Mouse (Mus musculus) retina, adult 2 months (tissue): ENCODE results near the gene Lta.

ENCODE experiments used
- DNase-seq: peaks from one replicate; pipeline ENCODE4 v3.0.0-alpha.2; 2012; ENCODE audit warnings: low read depth, low spot score

Lta gene

GRCm38 (mm10) chr17:35159638-35160037 lies 45.5 kb downstream of the Lta start:
- no peak for DNase-seq

GRCm38 (mm10) chr17:35158850-35159593 lies 46.1 kb downstream of the Lta start:
- DNase-seq, result no peak

GRCm38 (mm10) chr17:35157661-35158175 lies 47.4 kb downstream of the Lta start:
- no peak for DNase-seq

DNA sequence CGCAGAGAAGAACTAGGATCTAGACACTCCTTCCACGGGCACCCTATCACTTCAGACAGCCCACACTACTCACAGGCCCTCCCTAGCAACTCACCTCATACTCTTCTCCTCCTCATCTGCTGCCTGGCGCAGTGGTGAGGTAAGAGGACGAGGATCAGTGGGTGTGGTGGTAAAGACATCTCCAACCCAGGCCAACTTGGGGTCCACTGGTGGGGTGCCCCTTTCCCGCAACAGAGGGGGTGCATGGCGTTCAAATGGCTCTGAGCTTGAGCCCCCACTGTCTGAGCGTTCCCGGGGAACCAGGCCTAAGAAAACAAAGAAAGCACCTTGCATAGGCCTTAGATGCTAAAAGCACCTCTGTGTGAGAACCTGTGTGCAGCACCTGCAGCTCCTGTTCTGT lies 47.9 kb downstream of the Lta start:
- no peak for DNase-seq

GRCm38 (mm10) chr17:35156461-35157200 lies 48.5 kb downstream of the Lta start:
- DNase-seq, result no peak

GRCm38 (mm10) chr17:35155451-35155850 lies 49.7 kb downstream of the Lta start:
- DNase-seq, result no peak

DNA sequence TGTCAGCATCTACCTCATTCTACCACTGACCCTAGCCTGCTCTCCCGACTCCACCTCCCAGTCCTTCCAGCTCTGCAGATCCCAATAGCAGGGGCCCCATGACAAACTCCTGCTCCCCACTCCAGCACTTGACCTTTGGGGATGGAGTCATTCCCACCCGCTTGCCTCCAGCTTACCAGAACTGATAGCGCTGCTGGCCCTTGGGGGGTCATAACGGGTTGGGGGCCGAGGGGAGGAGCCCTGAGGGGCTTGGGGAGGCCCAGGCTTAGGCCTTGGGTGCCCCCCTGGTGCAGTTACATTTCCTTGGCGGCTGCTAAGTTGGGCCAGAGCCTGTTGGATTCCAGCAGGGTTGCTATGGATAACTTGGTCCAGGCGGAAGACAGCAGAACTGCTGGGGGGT lies 50.5 kb downstream of the Lta start:
- DNase-seq, result no peak

- DNase-seq, result no peak
Measured at GRCm38 (mm10) chr17:35153931-35154330, 51.2 kb downstream of the Lta start.
